Mouse (Mus musculus): ENCODE measurements at regions not wholly inside any gene's neighbourhood (a gene's known extent, or its start where the extent isn't known, plus 50 kb on each side); places are given as distances from the start of the nearest gene placed in this dataset.

DNA sequence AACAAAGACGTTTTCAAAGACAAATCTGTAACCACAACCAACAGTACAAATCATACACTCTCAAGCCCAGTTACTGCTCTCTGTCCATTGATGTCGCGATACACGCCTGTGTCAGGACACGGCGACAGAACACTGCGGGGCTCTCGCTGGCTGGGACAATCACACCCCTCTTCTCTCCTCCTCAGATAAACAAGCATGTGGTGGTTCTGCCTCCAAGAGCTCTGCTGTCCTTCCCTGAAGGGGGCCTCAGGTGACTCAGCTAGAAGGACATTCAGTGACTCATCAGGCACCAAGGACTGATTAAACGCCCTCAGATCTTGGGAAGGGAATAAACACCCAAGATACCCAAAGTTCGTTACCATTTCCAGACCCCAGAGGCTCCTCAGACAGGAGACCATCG lies 74.3 kb upstream of the Il12b start:
- no peak for ATAC-seq (ENCODE audit: low FRiP score)
- H3K4me2 ChIP-seq = no peak overlapping the region
- no peak overlapping the region for H3K9ac ChIP-seq (replicated peaks)
- H3K27ac ChIP-seq (replicated peaks) = no peak overlapping the region
- H3K4me1 ChIP-seq = peaks cover 6% of the 10 kb centered on the region; the same call in 1 of the 2 replicates
- 91% methylated on average over 11 of the region's 11 CpGs for WGBS
- no peak overlapping the region for H3K4me3 ChIP-seq (replicated peaks)
- H3K36me3 ChIP-seq = no peaks in the 10 kb centered on the region
- no peaks in the 10 kb centered on the region for H3K9me3 ChIP-seq (replicated peaks)
- no peaks in the 10 kb centered on the region for H3K27me3 ChIP-seq (replicated peaks)

DNA sequence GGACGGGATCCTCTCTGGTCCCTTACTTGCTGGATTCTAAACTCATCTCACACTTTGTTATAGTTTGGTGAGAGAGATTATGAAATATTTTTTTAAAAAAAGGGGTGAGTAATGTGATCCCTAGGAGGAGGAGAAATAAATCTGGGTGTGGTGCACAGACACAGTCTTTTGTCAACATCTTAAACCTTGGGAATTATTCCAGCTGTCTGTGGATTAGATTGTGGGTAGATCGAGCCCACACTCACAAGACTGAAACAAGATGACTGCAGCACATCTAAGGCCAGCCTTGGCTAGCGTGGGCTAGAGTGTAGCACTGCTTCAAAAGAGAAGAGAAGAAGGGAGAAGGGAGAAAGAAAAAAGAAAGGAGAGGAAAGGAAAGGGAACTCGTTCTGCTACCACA lies 70.4 kb upstream of the Il12b start:
- Histone ChIP-seq H3K9me3 (replicated peaks) (no peaks in the 10 kb centered on the region), H3K27ac (replicated peaks) (no peak overlapping the region), H3K4me1 (peaks cover 14% of the 10 kb centered on the region; the same call in 1 of the 2 replicates), H3K4me3 (replicated peaks) (no peak overlapping the region), H3K4me2 (no peak overlapping the region), H3K27me3 (replicated peaks) (no peaks in the 10 kb centered on the region; the same call in 1 of the 2 replicates), H3K9ac (replicated peaks) (no peak overlapping the region), H3K36me3 (no peaks in the 10 kb centered on the region)
- no peak for ATAC-seq (ENCODE audit: low FRiP score)
- WGBS = 90% methylated on average over 4 of the region's 4 CpGs

DNA sequence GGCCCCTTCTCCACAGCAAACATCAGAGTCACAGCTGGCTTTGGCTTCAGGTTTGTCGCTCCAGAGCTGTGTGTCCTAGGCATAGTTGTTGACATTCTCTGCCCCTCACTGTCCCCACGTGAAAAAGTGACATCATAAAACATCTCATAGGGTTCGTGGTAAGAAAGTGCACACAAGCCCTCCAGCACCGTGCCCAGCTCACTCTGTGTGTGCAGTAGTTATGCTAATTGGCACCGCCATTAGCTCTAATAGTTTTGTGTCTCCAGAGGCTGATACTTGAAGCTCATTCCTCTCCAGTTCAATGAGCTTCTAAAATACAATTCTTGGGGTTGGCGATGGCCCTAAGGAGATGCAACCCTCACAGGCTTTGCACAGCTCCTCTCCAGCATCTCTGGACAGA lies 69.4 kb upstream of the Il12b start:
- 32% methylated on average over 6 of the region's 6 CpGs for WGBS
- ATAC-seq (ENCODE audit: low FRiP score) = peak; percentile 48; the same call in 1 of the 2 replicates

DNA sequence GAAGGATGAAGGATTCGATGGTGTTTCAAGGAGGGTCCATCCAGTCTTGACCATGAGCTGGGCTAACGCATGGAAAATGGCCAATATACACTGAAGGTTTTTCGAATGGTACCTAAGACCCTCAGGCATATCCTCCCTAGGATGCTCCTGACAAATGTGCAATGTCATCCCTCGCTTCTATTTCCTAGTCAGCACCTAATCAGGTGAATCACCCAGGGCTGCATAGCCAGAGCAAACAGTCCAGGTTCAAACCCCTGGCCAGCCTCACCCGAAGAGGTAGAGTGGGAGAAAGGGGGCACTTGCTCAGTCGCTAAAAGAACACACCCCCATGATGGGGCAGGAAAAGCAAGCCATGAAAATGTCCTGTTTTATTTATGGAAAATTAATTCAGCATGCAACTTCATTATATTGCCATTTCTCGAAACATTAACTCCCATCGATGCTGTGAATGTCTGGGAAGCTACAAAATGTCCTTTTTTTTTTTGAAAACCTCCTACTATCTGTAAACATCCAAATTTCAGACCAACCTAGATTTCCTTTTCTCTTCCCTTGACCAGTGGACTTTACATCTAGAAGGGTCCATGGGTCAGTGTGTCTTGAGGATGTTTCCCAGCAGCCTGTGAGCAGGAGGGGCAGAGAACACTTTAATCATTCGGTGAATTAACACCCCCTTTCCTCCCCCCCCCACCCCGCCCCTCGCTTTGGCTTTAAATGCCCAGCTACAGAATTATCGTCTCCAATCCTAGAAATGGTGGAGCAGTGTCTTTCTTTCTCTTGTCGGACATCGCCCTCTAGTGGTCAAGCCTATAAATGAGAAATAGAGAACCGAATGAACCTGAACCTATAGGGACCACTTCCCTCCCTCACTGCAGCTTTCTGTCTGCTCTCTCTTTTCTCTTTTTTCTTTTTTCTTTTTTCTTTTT lies 68.8 kb upstream of the Il12b start:
- H3K4me3 ChIP-seq (replicated peaks) = no peak overlapping the region
- H3K27ac ChIP-seq (replicated peaks) = peak overlapping the region; percentile 33; the same call in 1 of the 2 replicates
- peak; percentile 90 for ATAC-seq (ENCODE audit: low FRiP score)
- H3K27me3 ChIP-seq (replicated peaks) = no peaks in the 10 kb centered on the region; the same call in 1 of the 2 replicates
- H3K36me3 ChIP-seq = no peaks in the 10 kb centered on the region
- 28% methylated on average over 15 of the region's 15 CpGs for WGBS
- H3K9me3 ChIP-seq (replicated peaks) = no peaks in the 10 kb centered on the region
- peak overlapping the region; percentile 48 for H3K4me2 ChIP-seq
- H3K9ac ChIP-seq (replicated peaks) = no peak overlapping the region
- H3K4me1 ChIP-seq = peaks cover 14% of the 10 kb centered on the region; the same call in 1 of the 2 replicates

More for the DNA sequence above, 69.4 kb upstream of the Il12b start:
- no peak overlapping the region for H3K4me2 ChIP-seq
- peaks cover 14% of the 10 kb centered on the region; the same call in 1 of the 2 replicates for H3K4me1 ChIP-seq
- peak overlapping the region; percentile 33; the same call in 1 of the 2 replicates for H3K27ac ChIP-seq (replicated peaks)
- H3K9ac ChIP-seq (replicated peaks) = no peak overlapping the region
- no peaks in the 10 kb centered on the region; the same call in 1 of the 2 replicates for H3K27me3 ChIP-seq (replicated peaks)
- no peak overlapping the region for H3K4me3 ChIP-seq (replicated peaks)
- no peaks in the 10 kb centered on the region for H3K9me3 ChIP-seq (replicated peaks)
- H3K36me3 ChIP-seq = no peaks in the 10 kb centered on the region

DNA sequence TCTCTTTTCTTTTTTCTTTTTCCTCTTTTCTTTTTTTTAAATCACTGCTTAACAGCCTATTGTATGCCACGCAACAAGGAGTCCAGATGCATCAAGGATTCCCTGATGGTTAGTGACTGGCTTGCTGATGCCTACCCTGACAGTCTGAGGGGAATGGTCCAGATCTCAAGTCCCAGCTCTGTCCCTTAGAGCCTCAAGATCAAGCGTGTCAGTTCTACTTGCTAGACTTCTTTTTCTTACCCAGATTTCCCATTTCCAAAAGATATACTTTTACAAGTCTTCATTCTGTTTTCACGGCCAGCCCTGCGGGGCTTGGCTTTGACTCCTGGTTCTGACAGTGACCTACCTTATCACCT lies 68.1 kb upstream of the Il12b start:
- H3K9ac ChIP-seq (replicated peaks) = no peak overlapping the region
- 61% methylated on average over 4 of the region's 4 CpGs for WGBS
- ATAC-seq (ENCODE audit: low FRiP score) = no peak

DNA sequence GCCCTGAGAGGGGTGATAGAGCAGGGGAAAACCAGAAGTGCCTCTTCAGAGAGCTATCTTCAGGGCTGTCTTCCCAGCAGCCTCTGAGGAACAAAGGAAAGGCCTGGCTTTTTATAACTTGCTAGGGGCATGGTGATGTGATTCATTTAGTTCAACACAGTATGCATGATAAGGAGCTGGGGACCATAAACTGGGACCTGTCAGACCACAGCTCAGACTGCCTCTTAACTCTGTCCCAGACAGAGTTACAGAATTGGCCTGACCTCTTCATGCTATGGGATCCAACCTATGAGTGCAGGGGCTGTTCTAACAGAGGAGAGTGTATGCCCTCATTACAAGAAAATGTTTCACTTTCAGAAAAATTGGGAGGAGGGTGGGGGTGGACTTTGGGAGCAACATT lies 59.3 kb upstream of the Il12b start:
- no peak for ATAC-seq (ENCODE audit: low FRiP score)
- Histone ChIP-seq H3K4me2 (no peak overlapping the region), H3K4me3 (replicated peaks) (no peak overlapping the region), H3K4me1 (no peaks in the 10 kb centered on the region), H3K9me3 (replicated peaks) (no peaks in the 10 kb centered on the region), H3K27ac (replicated peaks) (no peak overlapping the region), H3K36me3 (no peaks in the 10 kb centered on the region), H3K9ac (replicated peaks) (no peak overlapping the region), H3K27me3 (replicated peaks) (no peaks in the 10 kb centered on the region)

More for the DNA sequence above, 68.1 kb upstream of the Il12b start:
- Histone ChIP-seq H3K27ac (replicated peaks) (no peak overlapping the region), H3K9me3 (replicated peaks) (no peaks in the 10 kb centered on the region), H3K4me1 (peaks cover 14% of the 10 kb centered on the region; the same call in 1 of the 2 replicates), H3K4me3 (replicated peaks) (no peak overlapping the region), H3K27me3 (replicated peaks) (no peaks in the 10 kb centered on the region; the same call in 1 of the 2 replicates), H3K4me2 (no peak overlapping the region), H3K36me3 (no peaks in the 10 kb centered on the region)

DNA sequence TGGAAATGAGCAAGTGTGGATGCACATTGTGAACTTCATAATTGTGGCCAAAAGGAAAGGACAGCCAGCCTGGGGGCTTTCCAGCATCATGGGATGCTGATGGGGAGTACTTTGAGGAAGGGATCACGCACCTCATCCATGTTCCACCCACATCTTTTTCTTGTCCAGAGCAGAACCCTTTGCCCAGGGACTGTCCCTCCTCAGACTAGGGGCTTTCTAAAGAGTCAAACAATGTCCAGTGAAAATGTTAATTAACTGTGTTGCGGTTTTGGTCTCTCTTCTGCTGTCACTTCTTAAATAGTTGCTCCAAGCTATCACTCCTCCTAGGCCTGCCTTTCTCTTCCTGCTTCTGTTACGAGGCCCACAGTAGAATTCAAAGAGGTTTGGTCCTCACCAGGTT lies 51.6 kb upstream of the Il12b start:
- Histone ChIP-seq H3K9me3 (replicated peaks) (no peaks in the 10 kb centered on the region), H3K4me1 (no peaks in the 10 kb centered on the region), H3K27me3 (replicated peaks) (no peaks in the 10 kb centered on the region), H3K4me3 (replicated peaks) (no peak overlapping the region), H3K9ac (replicated peaks) (no peak overlapping the region), H3K27ac (replicated peaks) (no peak overlapping the region), H3K36me3 (no peaks in the 10 kb centered on the region), H3K4me2 (no peak overlapping the region)
- ATAC-seq (ENCODE audit: low FRiP score) = no peak
- WGBS = 68% methylated on average over 3 of the region's 3 CpGs

DNA sequence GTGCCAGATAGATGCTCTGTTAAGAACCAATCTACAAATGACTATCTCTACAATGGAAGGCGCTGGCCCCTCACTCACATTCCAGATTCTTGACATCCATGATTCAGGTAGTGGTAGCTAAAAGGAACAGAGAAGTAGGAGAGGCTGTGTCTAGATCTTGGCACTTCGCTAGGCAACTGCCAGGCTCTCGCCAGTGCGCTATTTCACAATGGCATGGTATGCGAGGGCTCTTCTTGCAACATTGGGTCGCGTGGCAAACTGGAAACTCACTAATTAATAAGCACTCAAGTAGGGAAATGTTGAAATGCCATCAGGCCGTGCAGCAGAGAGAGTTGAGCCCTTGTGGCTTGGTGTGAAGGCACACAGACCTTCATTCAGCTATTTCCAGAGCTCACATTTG lies 50.3 kb upstream of the Il12b start:
- 87% methylated on average over 8 of the region's 8 CpGs for WGBS
- H3K4me1 ChIP-seq = no peaks in the 10 kb centered on the region
- no peak overlapping the region for H3K9ac ChIP-seq (replicated peaks)
- H3K27me3 ChIP-seq (replicated peaks) = no peaks in the 10 kb centered on the region
- no peak for ATAC-seq (ENCODE audit: low FRiP score)
- no peak overlapping the region for H3K4me3 ChIP-seq (replicated peaks)
- no peak overlapping the region for H3K27ac ChIP-seq (replicated peaks)
- no peaks in the 10 kb centered on the region for H3K9me3 ChIP-seq (replicated peaks)
- H3K4me2 ChIP-seq = no peak overlapping the region
- H3K36me3 ChIP-seq = no peaks in the 10 kb centered on the region
